Mouse (Mus musculus) brain, adult 10 weeks (tissue): ENCODE measurements around the gene E030030I06Rik. TPM values are rescaled to one million over a fixed set of nuclear protein-coding genes. Genes with fewer than 3 reads are reported as not detected.

Experiments
- polyA plus RNA-seq: library from polyadenylated mRNA; stranded (reverse); fragments of 350-450 nt; fragmentation: Illumina TruSeq; extraction: RNeasy Lipid Tissue Mini Kit (QIAGEN cat#74804); gene quantifications from one replicate; pipeline ENCODE4 v1.2.3, GENCODE M21; 2015; ENCODE audit warnings: low read depth, low replicate concordance

The E030030I06Rik gene
- 0.49 TPM for polyA plus RNA-seq

GRCm38 (mm10) chr10:22149073-22149690, at the start of gene E030030I06Rik:
E030030I06Rik (minus strand) TSS chr10:22149270.

GRCm38 (mm10) chr10:22158310-22158999, 9.4 kb upstream of the E030030I06Rik start, which contains the start of the genes Raet1e and H60b:
Raet1e (plus strand) TSS chr10:22158569.
H60b (plus strand) TSS chr10:22158586.

GRCm38 (mm10) chr10:22067979-22068378, 81.1 kb downstream of the E030030I06Rik start, which contains the start of gene 4930444G20Rik:
4930444G20Rik (minus strand) TSS chr10:22068079.

Other genes starting within 250 kb of the E030030I06Rik start
- gene 4930444G20Rik, start 81.2 kb downstream of the E030030I06Rik start, polyA plus RNA-seq: not detected
- not detected for gene Raet1e, start 9.3 kb upstream of the E030030I06Rik start, polyA plus RNA-seq
- gene H60b, start 9.3 kb upstream of the E030030I06Rik start, polyA plus RNA-seq: 1.8 TPM
- 0.61 TPM for gene Raet1d, start 211.3 kb upstream of the E030030I06Rik start, polyA plus RNA-seq